Mouse (Mus musculus): ENCODE measurements at regions not wholly inside any gene's neighbourhood (a gene's known extent, or its start where the extent isn't known, plus 50 kb on each side); places are given as distances from the start of the nearest gene placed in this dataset.
"Not testable (repeated sequence)": the region's sequence is repeated elsewhere in the genome, so short reads cannot be mapped to it uniquely, and the experiment has no call there.

DNA sequence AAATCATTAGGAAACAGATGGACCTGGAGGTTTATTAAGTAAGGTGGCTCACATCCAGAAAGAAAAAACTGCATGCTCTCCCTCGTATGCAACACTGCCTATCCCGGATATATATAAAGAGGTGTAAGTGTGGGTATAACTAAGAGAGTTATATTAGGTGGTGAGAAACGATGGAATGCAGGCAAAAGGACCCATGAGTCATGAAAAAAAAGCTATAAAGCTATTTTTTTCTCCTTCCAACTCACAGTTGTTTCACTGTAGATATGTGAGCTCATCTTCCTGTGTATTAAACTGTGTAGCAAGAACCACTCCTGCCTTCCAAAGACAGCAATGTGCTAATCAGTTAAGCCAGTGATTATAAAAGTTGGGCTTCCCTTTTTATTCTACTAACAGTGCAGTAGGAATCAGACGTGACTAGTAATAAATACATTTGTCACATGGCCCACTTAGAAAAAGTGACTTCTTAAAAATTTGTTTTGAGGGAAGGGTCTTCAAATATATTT, 51.4 kb upstream of the Bdh1 start:
- DNase-seq (ENCODE audit: low spot score in 2 of 2), result not testable (repeated sequence)

GRCm38 (mm10) chr16:31369849-31370248, 52.2 kb upstream of the Bdh1 start:
- DNase-seq (ENCODE audit: low spot score in 2 of 2), result no peak

GRCm38 (mm10) chr16:31367521-31368245, 53.1 kb upstream of the Apod start:
- DNase-seq (ENCODE audit: low spot score in 2 of 2), result no peak

GRCm38 (mm10) chr16:31366033-31366432, 51.4 kb upstream of the Apod start:
- DNase-seq (ENCODE audit: low spot score in 2 of 2), result no peak

DNA sequence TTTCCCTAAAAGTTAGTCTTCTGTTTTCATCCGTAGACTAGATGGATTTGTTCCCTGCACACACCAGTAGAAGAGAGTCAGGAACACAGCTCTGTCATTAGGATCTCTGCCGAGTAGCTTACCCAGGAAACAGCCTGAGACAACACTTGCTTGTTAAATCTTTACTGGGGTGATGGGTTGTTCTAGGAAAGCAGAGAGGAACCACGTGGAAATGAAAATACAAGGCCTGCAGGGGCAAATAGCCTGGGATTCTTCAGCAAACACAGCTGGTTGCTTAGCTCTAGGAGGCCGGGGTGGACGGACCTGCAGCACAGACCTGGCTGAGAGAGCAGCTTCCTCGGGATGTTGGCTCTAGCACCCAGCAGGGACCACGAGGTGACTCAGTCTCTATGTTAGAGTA, 49.9 kb upstream of the Apod start:
- DNase-seq (ENCODE audit: low spot score in 2 of 2), result peak in 1 of 2 experiments; percentile 52
